Mouse (Mus musculus) ZHBTc4 (cell line): ENCODE results near the gene Ces1h.
"Not testable (repeated sequence)": the region's sequence is repeated elsewhere in the genome, so short reads cannot be mapped to it uniquely, and the experiment has no call there.

Source experiments
- DNase-seq: peaks from one replicate; pipeline ENCODE4 v3.0.0-alpha.2; 2011; ENCODE audit warnings: low read depth, low spot score

Ces1h gene

GRCm38 (mm10) chr8:93379625-93380024 lies at the start of gene Ces1h:
Ces1h (minus strand) TSS chr8:93379725.
- DNase-seq = no peak

- no peak for DNase-seq
Measured at GRCm38 (mm10) chr8:93427195-93427594, 47.7 kb upstream of the Ces1h start.

- DNase-seq = peak; percentile 23
Measured at GRCm38 (mm10) chr8:93415387-93415786, 35.9 kb upstream of the Ces1h start.

GRCm38 (mm10) chr8:93408830-93409229 lies 29.3 kb upstream of the Ces1h start:
- no peak for DNase-seq

GRCm38 (mm10) chr8:93399698-93400097 lies 20.2 kb upstream of the Ces1h start:
- DNase-seq = no peak

- peak; percentile 3 for DNase-seq
Measured at GRCm38 (mm10) chr8:93398044-93398443, 18.5 kb upstream of the Ces1h start.

- not testable (repeated sequence) for DNase-seq
Measured at GRCm38 (mm10) chr8:93394079-93394619, 14.6 kb upstream of the Ces1h start.

- DNase-seq = peak; percentile 19
Measured at GRCm38 (mm10) chr8:93369481-93369880, 10.0 kb downstream of the Ces1h start.

GRCm38 (mm10) chr8:93360113-93360512 lies 19.4 kb downstream of the Ces1h start:
- DNase-seq = peak; percentile 17

GRCm38 (mm10) chr8:93339531-93339930 lies 40.0 kb downstream of the Ces1h start:
- no peak for DNase-seq

- no peak for DNase-seq
Measured at GRCm38 (mm10) chr8:93337207-93337606, 42.3 kb downstream of the Ces1h start, which contains the start of gene Ces1g. Ces1g (minus strand) TSS chr8:93337308.

GRCm38 (mm10) chr8:93332703-93333102 lies 46.8 kb downstream of the Ces1h start:
- DNase-seq = no peak

- no peak for DNase-seq
Measured at GRCm38 (mm10) chr8:93331151-93331550, 48.4 kb downstream of the Ces1h start.

GRCm38 (mm10) chr8:93325123-93325522 lies 54.4 kb downstream of the Ces1h start:
- DNase-seq = no peak

- no peak for DNase-seq
Measured at GRCm38 (mm10) chr8:93317031-93317430, 62.5 kb downstream of the Ces1h start.

- no peak for DNase-seq
Measured at GRCm38 (mm10) chr8:93315557-93315956, 64.0 kb downstream of the Ces1h start.
